Mouse (Mus musculus): Measurements from ENCODE around the gene Cnksr1. TPM values are rescaled to one million over a fixed set of nuclear protein-coding genes. Genes with fewer than 3 reads are reported as not detected.

Gene Cnksr1
- 0.26 and 0.51 TPM in 2 replicates for polyA plus RNA-seq (2014; fragmentation: Nextera tagmentation; extraction: Ambion mirVana)

DNA sequence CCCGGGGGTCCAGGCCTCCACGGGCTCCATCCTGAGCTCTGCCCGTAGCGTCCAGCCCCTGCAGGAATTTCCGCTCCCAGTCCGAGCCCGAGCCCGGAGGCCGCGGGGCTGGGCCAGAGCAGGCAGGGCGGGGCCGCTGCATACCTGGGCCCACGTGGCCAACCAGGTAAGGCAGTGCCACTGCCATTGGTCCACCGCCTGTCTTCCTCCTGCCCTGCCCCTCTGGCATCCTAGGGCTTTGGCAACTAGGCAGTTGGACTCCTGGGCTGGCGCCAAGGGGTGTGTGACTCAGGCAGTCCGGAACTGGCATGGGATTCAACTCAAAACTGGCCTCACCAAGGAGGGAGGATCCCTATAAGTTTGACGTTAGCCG, at the start of gene Cnksr1:
Cnksr1 (minus strand) TSS at position 121 of the 373 bp plus-strand sequence.
- Histone ChIP-seq H3K36me3 (ENCODE audit: control insufficient read depth, insufficient read depth, low read length) (no peaks in the 10 kb centered on the region), H3K4me1 (replicated peaks; ENCODE audit: control insufficient read depth, insufficient read depth, low read length) (peaks cover 8% of the 10 kb centered on the region), H3K27ac (ENCODE audit: low read depth, low read length) (no peak within 1 kb of the TSS), H3K9me3 (ENCODE audit: control insufficient read depth, low read length) (no peaks in the 10 kb centered on the region), H3K9ac (ENCODE audit: low read depth, low read length) (no peak within 1 kb of the TSS), H3K4me2 (peak within 1 kb of the TSS; percentile 53), H3K27me3 (replicated peaks; ENCODE audit: control insufficient read depth, insufficient read depth, low read length) (peaks cover 21% of the 10 kb centered on the region), H3K4me3 (ENCODE audit: low read depth, low read length) (peak within 1 kb of the TSS; percentile 23)
- ATAC-seq (replicated peaks; ENCODE audit: low FRiP score) (no peak), DNase-seq (ENCODE audit: low spot score) (no peak)
- WGBS = 4% methylated on average over 18 of the region's 18 CpGs

DNA sequence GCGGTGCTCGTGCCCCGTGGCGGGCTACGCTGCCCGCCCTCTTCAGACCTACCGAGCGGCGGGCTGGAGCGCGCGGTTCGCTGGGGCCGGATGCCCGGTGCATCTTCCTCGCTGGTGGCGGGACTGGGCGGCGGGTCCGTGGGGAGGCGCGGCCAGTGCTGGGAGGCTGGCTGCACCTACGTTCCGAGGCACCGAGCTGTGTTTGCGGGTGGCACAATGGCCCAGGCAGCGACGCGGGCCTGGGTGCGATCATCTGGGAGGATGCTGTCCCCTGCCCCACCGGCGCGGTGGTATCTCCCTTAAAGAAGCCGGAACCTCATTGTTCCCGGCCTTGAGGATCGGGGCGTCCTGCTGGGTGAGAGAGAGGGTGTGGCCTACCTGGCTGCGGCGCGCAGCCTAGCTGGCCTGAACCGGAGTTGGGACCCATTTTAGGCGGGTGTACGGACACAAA, 49.4 kb upstream of the Cnksr1 start, which contains the start of gene Pdik1l:
Pdik1l (minus strand) TSS at position 321 of the 451 bp plus-strand sequence.
- Histone ChIP-seq H3K9me3 (ENCODE audit: control insufficient read depth, low read length) (no peaks in the 10 kb centered on the region), H3K36me3 (ENCODE audit: control insufficient read depth, insufficient read depth, low read length) (peaks cover 5% of the 10 kb centered on the region; the same call in 1 of the 2 replicates), H3K9ac (ENCODE audit: low read depth, low read length) (peak within 1 kb of the TSS; percentile 99), H3K4me2 (peak within 1 kb of the TSS; percentile 93), H3K4me1 (replicated peaks; ENCODE audit: control insufficient read depth, insufficient read depth, low read length) (peaks cover 32% of the 10 kb centered on the region), H3K27ac (ENCODE audit: low read depth, low read length) (peak within 1 kb of the TSS; percentile 100), H3K27me3 (replicated peaks; ENCODE audit: control insufficient read depth, insufficient read depth, low read length) (no peaks in the 10 kb centered on the region), H3K4me3 (ENCODE audit: low read depth, low read length) (peak within 1 kb of the TSS; percentile 98)
- WGBS = under 1% methylated on average over 41 of the region's 43 CpGs
- ATAC-seq (replicated peaks; ENCODE audit: low FRiP score) (peak; percentile 77), DNase-seq (ENCODE audit: low spot score) (peak; percentile 84)

DNA sequence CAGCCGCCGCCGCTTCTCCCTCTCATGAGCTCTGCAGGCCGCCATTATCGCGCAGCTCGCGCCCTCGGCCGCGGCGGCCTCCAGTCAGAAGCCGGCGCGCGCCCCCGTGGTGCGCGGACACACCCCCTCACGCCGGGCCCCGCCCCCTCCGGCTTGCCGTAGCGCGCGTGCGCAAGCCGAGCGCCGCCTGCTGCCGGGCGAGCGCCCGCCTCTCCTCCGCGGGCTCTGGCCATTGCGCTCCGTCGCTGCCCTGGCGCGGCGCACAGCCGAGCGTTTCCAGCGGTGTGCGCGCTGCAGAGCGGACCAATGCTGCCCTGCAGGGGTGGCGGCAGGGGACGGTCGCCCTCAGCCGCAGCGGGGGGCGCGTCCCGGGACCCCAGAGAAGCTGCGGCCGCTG, 49.0 kb upstream of the Cnksr1 start:
- WGBS = under 1% methylated on average over 52 of the region's 59 CpGs
- ATAC-seq (replicated peaks; ENCODE audit: low FRiP score) (peak; percentile 88), DNase-seq (ENCODE audit: low spot score) (peak; percentile 99)
- peak overlapping the region; percentile 100 for H3K27ac ChIP-seq (ENCODE audit: low read depth, low read length)
- peaks cover 6% of the 10 kb centered on the region; the same call in 1 of the 2 replicates for H3K36me3 ChIP-seq (ENCODE audit: control insufficient read depth, insufficient read depth, low read length)
- H3K4me3 ChIP-seq (ENCODE audit: low read depth, low read length) = peak overlapping the region; percentile 98
- peaks cover 32% of the 10 kb centered on the region for H3K4me1 ChIP-seq (replicated peaks; ENCODE audit: control insufficient read depth, insufficient read depth, low read length)
- peak overlapping the region; percentile 99 for H3K9ac ChIP-seq (ENCODE audit: low read depth, low read length)
- no peaks in the 10 kb centered on the region for H3K9me3 ChIP-seq (ENCODE audit: control insufficient read depth, low read length)
- H3K4me2 ChIP-seq = peak overlapping the region; percentile 93
- no peaks in the 10 kb centered on the region for H3K27me3 ChIP-seq (replicated peaks; ENCODE audit: control insufficient read depth, insufficient read depth, low read length)

DNA sequence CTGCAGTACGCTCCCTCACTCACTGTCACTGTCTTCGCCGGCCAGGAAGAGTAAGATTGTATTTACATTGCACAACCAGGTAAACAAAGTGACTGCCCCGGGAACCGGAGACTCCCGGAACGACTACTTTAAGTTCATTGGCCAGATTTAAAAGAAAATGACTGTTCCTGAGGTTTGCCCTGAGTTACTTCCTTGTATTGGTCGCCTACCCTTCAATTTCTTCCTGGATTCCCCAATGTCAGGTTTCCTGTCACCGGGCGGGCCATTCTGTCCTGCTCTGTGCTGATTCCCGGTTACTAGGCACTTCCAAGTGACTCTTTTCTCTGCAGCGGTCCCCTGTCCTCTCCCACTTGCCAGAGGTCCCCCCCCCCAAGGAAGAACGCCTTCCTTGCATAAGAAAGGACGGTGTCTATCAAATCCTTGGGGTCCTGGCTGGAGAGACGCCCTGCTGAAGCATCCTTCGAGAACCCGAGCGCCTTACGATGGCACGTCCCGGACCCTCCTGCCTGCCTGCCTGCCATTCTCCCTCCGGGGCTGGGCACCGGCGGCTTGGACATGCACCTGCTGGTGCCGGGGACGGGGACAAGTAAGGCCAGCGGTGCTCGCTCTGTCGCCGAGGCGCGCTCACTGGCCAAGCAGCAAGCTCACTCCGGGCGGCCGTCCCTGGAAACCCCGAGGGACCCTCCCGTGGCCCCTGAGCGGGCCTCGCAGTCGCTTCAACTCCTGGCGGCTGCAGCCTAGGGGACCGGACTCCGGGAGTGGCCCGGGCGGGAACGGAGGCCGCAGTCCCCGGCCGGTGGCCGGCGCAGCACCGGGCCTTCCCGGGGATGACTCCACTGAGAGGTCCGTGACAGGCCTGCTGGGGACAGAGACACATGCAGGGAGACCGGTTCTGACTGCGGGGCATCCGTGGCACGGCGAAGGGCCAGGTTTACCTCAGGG, 48.3 kb upstream of the Cnksr1 start:
- peak overlapping the region; percentile 92 for H3K4me2 ChIP-seq
- H3K9me3 ChIP-seq (ENCODE audit: control insufficient read depth, low read length) = no peaks in the 10 kb centered on the region
- ATAC-seq (replicated peaks; ENCODE audit: low FRiP score) = peak; percentile 13
- peaks cover 12% of the 10 kb centered on the region; the same call in 1 of the 2 replicates for H3K36me3 ChIP-seq (ENCODE audit: control insufficient read depth, insufficient read depth, low read length)
- peak overlapping the region; percentile 99 for H3K9ac ChIP-seq (ENCODE audit: low read depth, low read length)
- no peak for DNase-seq (ENCODE audit: low spot score)
- peaks cover 32% of the 10 kb centered on the region for H3K4me1 ChIP-seq (replicated peaks; ENCODE audit: control insufficient read depth, insufficient read depth, low read length)
- H3K27me3 ChIP-seq (replicated peaks; ENCODE audit: control insufficient read depth, insufficient read depth, low read length) = no peaks in the 10 kb centered on the region
- peak overlapping the region; percentile 100 for H3K27ac ChIP-seq (ENCODE audit: low read depth, low read length)
- WGBS = 2% methylated on average over 59 of the region's 59 CpGs
- H3K4me3 ChIP-seq (ENCODE audit: low read depth, low read length) = peak overlapping the region; percentile 98

DNA sequence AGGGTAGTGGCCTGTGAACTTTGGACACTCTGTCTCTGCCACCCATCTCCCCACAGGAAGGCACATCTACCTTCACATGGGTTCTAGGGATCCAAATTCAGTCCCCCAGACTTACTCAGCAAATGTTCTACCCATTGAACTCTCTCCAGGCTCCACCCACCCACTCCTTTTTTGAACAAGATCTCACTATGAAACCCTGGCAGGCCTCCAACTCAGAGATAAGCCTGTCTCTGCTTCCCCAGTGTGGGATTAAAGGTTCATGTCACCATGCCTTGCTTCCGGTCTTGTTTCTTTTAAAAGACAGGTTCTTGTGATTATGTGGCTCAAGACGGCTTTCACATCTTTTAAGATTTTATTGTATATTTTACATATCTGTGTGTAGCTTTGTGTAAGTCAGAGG, 46.7 kb upstream of the Cnksr1 start:
- WGBS = 40% methylated on average over 2 of the region's 2 CpGs
- Histone ChIP-seq H3K9me3 (ENCODE audit: control insufficient read depth, low read length) (no peaks in the 10 kb centered on the region), H3K9ac (ENCODE audit: low read depth, low read length) (peak overlapping the region; percentile 99; the same call in 1 of the 2 replicates), H3K4me3 (ENCODE audit: low read depth, low read length) (peak overlapping the region; percentile 98), H3K27ac (ENCODE audit: low read depth, low read length) (peak overlapping the region; percentile 100), H3K4me1 (replicated peaks; ENCODE audit: control insufficient read depth, insufficient read depth, low read length) (peaks cover 32% of the 10 kb centered on the region), H3K36me3 (ENCODE audit: control insufficient read depth, insufficient read depth, low read length) (peaks cover 14% of the 10 kb centered on the region; the same call in 1 of the 2 replicates), H3K4me2 (peak overlapping the region; percentile 92), H3K27me3 (replicated peaks; ENCODE audit: control insufficient read depth, insufficient read depth, low read length) (no peaks in the 10 kb centered on the region)
- DNase-seq (ENCODE audit: low spot score) = no peak
- ATAC-seq (replicated peaks; ENCODE audit: low FRiP score) = peak; percentile 46; the same call in 1 of the 2 replicates

DNA sequence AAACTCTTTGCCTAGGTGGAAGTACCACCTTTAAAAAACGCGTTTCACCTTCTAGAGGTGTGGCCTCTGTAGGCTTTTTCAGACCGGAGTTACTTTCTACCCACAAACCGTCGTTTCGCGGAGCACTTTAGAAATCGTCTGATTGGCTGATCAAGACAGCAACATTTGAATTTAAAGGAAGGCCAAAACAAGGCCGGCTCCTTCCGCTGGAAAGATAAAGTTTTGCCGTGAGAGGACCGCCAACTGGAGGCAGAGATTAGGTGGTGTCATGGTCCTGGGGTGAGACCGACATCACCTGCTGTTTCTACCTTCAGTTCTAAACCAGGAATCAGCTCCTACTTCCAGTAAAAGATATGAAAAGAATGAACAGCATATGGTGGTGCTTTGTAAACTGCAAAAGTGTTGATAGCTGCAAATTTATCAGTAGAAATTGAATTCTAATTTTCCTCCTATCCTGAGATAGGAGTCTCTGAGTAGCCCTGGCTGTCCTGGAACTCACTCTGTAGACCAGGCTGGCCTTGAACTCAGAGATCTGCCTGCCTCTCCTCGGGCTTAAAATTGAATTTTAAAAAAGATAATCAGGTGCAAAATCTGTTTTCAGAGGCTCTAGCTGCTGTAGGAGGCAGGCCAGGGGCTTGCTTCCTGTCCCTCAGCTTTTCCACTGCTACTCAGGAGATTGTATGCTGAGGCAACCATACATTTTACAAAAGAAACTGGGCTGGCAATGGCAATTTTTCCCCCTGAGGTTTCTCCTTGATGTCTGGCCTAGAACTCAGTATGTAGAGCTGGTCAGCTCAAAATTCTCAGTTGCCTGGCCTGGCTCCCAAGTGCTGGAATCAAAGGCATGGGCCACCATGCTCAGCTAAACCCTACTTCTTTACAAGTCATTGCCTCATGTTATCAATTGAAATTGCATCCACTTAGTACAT, 35.5 kb upstream of the Cnksr1 start:
- peak; percentile 94 for ATAC-seq (replicated peaks; ENCODE audit: low FRiP score)
- Histone ChIP-seq H3K9ac (ENCODE audit: low read depth, low read length) (peak overlapping the region; percentile 49), H3K27me3 (replicated peaks; ENCODE audit: control insufficient read depth, insufficient read depth, low read length) (no peaks in the 10 kb centered on the region), H3K27ac (ENCODE audit: low read depth, low read length) (peak overlapping the region; percentile 77), H3K9me3 (ENCODE audit: control insufficient read depth, low read length) (no peaks in the 10 kb centered on the region), H3K36me3 (ENCODE audit: control insufficient read depth, insufficient read depth, low read length) (peaks cover 13% of the 10 kb centered on the region), H3K4me3 (ENCODE audit: low read depth, low read length) (peak overlapping the region; percentile 36; the same call in 1 of the 2 replicates), H3K4me1 (replicated peaks; ENCODE audit: control insufficient read depth, insufficient read depth, low read length) (peaks cover 11% of the 10 kb centered on the region), H3K4me2 (peak overlapping the region; percentile 59)
- no peak for DNase-seq (ENCODE audit: low spot score)
- WGBS = 2% methylated on average over 14 of the region's 14 CpGs

DNA sequence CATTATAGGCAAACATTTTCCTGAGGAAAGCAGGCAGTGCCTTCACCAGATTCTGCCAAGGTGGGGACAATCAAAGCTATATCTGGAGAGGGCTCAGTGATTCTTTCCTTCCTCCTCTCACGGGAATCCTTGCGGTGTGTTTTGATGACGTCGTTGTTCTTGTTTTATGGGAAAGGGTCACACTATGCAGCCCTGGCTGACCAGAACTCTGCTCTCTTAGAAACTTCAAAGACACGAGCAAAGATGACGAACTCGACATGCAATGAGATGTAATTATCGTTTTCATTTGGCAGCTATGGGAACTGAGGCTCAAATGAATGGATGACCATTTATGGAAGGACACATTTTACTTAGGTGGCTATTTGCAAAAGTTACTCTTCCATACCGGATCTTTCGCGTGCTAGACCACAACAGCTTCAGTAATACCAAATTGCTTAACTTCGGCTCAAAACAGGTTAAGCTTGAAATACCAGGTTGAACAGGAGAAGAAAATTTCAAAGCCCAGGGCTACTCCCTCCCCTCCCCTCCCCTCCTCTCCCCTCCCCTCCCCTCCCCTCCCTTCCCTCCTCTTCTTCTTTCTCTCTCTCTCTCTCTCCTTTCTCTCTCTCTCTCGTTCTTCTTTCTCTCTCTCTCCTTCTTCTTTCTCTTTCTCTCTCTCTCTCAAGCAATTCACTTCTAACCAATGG, 34.7 kb upstream of the Cnksr1 start:
- peaks cover 11% of the 10 kb centered on the region for H3K4me1 ChIP-seq (replicated peaks; ENCODE audit: control insufficient read depth, insufficient read depth, low read length)
- no peak for DNase-seq (ENCODE audit: low spot score)
- H3K27me3 ChIP-seq (replicated peaks; ENCODE audit: control insufficient read depth, insufficient read depth, low read length) = no peaks in the 10 kb centered on the region
- peak overlapping the region; percentile 36 for H3K4me3 ChIP-seq (ENCODE audit: low read depth, low read length)
- peaks cover 7% of the 10 kb centered on the region for H3K36me3 ChIP-seq (ENCODE audit: control insufficient read depth, insufficient read depth, low read length)
- H3K27ac ChIP-seq (ENCODE audit: low read depth, low read length) = peak overlapping the region; percentile 77; the same call in 1 of the 2 replicates
- peak overlapping the region; percentile 32 for H3K9ac ChIP-seq (ENCODE audit: low read depth, low read length)
- H3K4me2 ChIP-seq = peak overlapping the region; percentile 59
- no peaks in the 10 kb centered on the region for H3K9me3 ChIP-seq (ENCODE audit: control insufficient read depth, low read length)
- 17% methylated on average over 12 of the region's 13 CpGs for WGBS
- ATAC-seq (replicated peaks; ENCODE audit: low FRiP score) = peak; percentile 56

Measured in liver, embryonic 11.5 days (tissue).